Mouse (Mus musculus) erythroblast, embryonic 14.5 days (primary cell): ENCODE data around the gene Olfm4.

ENCODE experiments used
- GATA1 ChIP-seq: IDR thresholded peaks from 2 replicates; pipeline ENCODE4 v1.6.1; 2012; ENCODE audit warnings: low read length, inconsistent platforms, mixed read lengths
- TAL1 ChIP-seq: IDR thresholded peaks from 3 replicates; pipeline ENCODE4 v1.6.1; 2012; ENCODE audit warnings: low read length, inconsistent platforms, mixed read lengths

GRCm38 (mm10) chr14:79970928-79971738, 12.7 kb upstream of the Olfm4 start:
- no peak for TF ChIP-seq GATA1
- no peak for TF ChIP-seq TAL1
